Mouse (Mus musculus) thymus, postnatal 36 days (tissue): ENCODE results near the gene Zfp462.
"Not testable (repeated sequence)": the region's sequence is repeated elsewhere in the genome, so short reads cannot be mapped to it uniquely, and the experiment has no call there.

Source experiments
- DNase-seq, 2 experiments: peaks; one replicate each; pipeline ENCODE4 v3.0.0; 2022; ENCODE audit warnings: mixed read lengths in 2 of 2

Gene Zfp462

DNA sequence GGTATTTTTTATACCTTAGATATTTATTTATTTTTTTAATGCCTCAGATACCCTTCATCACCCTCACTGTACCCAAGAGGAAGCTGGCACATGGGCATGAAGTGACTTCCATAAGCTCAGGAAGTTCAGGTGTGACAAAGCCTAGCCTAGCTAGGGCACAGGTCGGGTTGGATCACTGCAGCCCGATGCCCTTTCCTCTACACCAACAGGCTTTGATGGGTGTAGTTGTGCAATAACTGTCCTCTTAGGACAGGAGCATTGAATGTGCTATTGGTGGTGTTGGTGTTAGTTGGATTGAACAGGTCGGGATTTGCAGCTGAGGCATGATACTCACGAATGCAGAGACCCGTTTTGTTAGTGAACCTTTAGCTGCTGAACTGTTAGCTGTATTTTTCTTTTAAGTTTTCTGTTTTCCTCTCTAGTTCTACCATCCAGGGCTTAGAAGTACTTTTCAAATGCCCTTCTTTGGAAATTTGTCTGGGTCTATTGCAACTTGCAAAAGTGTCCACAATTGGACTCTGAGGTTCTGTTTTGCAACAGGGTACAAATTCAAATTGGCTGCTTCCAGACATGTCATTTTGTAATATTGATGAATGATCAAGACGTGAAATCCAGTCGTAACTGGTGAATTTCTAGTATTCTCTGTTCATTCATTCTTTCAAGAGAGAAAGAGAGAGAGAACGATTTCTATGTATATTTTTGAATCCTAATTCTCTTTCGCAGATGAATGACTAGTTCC is 9.0 kb downstream of the Zfp462 start:
- DNase-seq = no peak

- no peak for DNase-seq
Measured at GRCm38 (mm10) chr4:54954455-54954854, 9.6 kb downstream of the Zfp462 start.

- DNase-seq = no peak
Measured at GRCm38 (mm10) chr4:54960776-54961175, 15.9 kb downstream of the Zfp462 start.

GRCm38 (mm10) chr4:54962141-54962540 is 17.3 kb downstream of the Zfp462 start:
- no peak for DNase-seq

- DNase-seq = no peak
Measured at GRCm38 (mm10) chr4:54963551-54963950, 18.7 kb downstream of the Zfp462 start.

- DNase-seq = no peak
Measured at GRCm38 (mm10) chr4:54965169-54965695, 20.4 kb downstream of the Zfp462 start.

DNA sequence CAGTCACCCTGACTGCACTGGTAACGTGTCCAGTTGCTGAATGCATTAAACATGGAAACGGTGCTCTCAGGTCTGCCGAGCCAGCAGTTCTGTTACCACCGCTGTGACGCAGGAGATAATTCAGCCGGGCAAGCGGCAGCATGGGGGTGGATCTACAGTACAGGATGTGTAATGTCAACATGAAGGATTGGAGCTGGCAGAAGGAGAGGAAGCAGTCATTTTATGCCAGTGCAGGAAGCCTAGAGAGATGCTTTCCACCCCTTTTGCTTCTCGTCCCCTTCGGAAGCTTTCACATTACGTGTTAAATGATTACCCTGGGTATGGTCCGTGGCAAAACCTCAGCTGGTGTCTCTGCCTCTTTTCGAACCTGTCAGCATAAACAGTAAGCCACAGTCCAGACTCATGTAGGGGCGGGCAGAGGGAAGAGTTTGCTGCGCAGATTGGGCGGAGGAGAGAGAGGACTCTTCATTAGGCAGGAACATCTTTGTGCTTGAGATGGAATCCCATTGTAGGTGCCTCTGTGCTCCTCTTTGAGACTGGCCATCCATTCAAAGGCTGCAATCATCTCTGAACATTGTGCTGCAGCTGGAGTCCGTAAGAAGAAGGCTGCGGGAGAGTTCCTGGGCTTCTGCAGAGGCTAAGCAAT is 21.4 kb downstream of the Zfp462 start:
- DNase-seq = no peak

- DNase-seq = no peak
Measured at GRCm38 (mm10) chr4:54967166-54967565, 22.3 kb downstream of the Zfp462 start.

DNA sequence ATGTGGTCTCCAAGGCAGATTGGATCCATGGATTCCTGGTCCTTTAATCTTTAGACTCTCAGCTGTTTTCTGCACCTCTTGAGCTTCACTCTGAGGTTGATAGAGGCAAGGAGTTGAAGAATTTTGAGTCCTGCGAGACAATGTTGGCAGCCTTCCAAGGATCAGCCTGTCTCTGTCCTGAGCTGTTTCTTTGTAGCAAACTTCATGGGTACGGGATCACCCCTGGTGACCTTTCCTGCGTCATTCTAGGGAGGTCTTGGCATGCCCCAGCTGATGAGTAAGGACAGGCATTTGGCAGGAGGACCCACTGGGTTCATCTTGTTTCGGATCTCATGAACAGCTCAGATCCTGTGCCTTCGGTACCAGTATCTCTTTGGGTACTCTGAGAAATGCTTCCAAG is 22.9 kb downstream of the Zfp462 start:
- DNase-seq = no peak

GRCm38 (mm10) chr4:54969671-54970295 is 24.9 kb downstream of the Zfp462 start:
- DNase-seq = no peak

DNA sequence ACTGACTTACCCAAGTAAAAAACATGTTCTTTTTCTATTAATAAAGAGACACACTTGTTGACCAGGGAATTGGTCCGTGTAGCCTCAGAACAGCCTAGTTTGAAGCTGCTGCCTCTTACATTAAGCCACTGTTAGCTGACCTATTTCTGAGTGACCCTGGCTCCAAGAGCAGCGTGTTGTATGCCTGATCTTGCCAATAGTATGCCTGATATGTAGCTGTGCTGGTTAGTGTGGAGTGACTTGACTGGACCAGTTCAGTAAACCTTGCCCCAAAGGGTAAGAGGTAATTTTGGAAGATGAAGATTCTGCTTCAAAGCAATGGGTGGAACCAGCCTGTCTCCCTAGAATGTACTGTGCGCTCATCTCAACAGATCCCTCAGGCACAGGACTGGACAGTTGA is 26.5 kb downstream of the Zfp462 start:
- DNase-seq = no peak

DNA sequence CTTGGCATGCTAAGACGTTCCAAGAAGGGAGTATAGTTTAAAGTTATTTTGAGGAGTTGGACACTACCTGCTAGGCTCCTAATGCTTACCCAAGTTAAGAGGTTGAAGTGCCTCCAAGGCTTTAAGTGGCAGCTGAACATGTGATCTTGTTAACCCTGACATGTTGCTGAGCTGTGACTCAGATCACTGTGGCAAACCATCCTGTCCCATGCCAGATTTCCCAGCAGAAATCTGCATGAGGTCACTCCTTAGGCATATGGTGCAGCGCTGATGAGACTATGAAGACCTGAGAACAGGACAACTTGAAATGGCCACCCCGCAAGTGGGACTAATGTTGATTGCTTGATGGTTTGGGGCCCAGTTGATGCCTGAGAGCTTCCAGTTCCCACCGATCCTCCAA is 27.2 kb downstream of the Zfp462 start:
- no peak for DNase-seq

- no peak for DNase-seq
Measured at GRCm38 (mm10) chr4:54972827-54973560, 28.1 kb downstream of the Zfp462 start.

- DNase-seq = no peak
Measured at GRCm38 (mm10) chr4:54979771-54980472, 35.1 kb downstream of the Zfp462 start.

DNA sequence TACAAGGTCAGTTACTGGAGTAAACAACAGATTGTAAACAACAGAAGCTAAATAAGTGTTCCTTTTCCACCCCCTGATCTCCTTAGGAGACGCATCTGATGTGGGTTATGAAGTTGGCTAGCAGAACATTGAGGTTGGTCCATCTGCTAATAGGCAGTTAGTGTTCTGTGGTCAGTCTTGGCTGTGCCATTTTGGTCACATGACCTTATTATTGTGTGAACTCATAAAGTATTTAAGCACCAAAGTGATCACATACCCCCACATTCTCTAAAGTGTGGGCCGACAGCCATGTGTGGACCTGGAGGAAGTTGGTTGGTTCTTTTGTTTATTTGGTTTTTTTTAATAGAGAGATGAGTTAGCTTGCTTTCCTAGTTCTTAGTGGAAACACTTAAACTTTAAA is 39.7 kb downstream of the Zfp462 start:
- DNase-seq = no peak

DNA sequence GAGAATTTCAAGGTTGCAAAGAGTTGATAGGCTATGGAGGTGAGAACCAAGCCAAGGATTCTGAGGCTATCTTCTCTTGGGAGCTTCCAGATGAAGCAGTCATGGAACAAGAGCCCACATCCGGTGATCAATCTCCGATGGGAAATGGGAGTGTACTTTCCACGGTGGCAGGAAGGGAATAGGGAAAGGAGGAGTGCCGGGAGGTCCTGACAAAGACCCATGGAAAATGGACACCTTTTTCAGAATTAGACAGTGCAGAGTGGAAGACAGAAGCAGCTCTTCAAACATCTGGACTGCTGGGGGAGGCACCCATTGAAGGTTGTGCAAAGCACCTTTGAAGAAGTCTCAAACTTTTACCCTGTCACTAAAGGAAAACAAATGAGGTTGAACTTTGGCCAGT is 41.8 kb downstream of the Zfp462 start:
- DNase-seq = no peak

GRCm38 (mm10) chr4:54987256-54987655 is 42.4 kb downstream of the Zfp462 start:
- DNase-seq = no peak

- no peak for DNase-seq
Measured at GRCm38 (mm10) chr4:54987926-54988325, 43.1 kb downstream of the Zfp462 start.

DNA sequence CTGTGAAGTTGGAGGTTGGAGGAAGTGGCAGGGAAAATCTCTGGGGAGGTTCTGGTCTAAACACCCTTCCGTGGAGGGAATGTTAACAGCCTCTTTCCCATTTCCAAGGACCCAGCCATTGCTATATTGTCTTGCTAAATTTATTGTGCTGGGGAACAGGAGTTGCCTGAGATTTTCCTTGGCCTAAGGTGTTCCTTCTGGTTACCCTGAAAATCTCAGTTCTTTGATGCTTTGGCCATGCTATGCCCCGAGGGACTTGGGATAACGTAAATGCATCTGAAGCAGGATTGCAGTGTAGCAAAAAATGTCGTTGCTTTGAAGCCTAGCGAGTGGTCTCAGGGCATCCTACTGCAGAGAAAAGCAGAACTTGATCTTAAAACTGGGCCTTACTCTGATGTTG is 47.1 kb downstream of the Zfp462 start:
- no peak for DNase-seq

- DNase-seq = not testable (repeated sequence)
Measured at GRCm38 (mm10) chr4:54993001-54993400, 48.2 kb downstream of the Zfp462 start.

- no peak for DNase-seq
Measured at GRCm38 (mm10) chr4:54995258-54995657, 50.4 kb downstream of the Zfp462 start.

- DNase-seq = no peak
Measured at GRCm38 (mm10) chr4:54996064-54996463, 51.2 kb downstream of the Zfp462 start.
